Mouse (Mus musculus): Measurements from ENCODE around the gene Gfpt1.

GRCm38 (mm10) chr6:87021791-87022190 lies 20.9 kb upstream of the Gfpt1 start:
- no peak for TF ChIP-seq CTCF (IDR thresholded peaks at IDR 0.05; ENCODE audit: low read depth, low read length)
- no peak for TF ChIP-seq POLR2A (IDR thresholded peaks at IDR 0.05; ENCODE audit: extremely low read depth, insufficient read depth, low read length)

Data from liver, adult 2 months (tissue).